Mouse (Mus musculus): Measurements from ENCODE around the gene Tmc5.
A peak's percentile ranks its signal among the peaks of the same experiment; 100 is the strongest.

Tmc5 gene

DNA sequence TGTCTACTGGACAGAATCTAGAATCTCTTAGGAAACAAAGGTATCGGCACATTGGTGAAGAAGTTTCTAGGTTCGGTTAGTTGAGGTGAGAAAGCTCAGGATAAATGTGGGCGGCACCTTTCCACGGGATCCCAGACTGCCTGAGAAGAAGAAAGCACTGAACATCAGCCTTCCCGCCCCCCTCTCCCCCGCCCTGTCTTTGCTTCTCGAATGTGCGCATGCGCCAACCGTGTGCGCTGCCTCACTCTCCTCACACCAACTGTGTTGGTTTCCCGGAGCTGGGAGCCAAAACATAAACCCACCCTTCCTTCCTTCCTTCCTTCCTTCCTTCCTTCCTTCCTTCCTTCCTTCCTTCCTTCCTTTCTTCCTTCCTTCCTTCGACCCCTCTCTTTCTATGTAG, 13.6 kb downstream of the Tmc5 start:
- DNase-seq (ENCODE audit: low read depth, low spot score): no peak

DNA sequence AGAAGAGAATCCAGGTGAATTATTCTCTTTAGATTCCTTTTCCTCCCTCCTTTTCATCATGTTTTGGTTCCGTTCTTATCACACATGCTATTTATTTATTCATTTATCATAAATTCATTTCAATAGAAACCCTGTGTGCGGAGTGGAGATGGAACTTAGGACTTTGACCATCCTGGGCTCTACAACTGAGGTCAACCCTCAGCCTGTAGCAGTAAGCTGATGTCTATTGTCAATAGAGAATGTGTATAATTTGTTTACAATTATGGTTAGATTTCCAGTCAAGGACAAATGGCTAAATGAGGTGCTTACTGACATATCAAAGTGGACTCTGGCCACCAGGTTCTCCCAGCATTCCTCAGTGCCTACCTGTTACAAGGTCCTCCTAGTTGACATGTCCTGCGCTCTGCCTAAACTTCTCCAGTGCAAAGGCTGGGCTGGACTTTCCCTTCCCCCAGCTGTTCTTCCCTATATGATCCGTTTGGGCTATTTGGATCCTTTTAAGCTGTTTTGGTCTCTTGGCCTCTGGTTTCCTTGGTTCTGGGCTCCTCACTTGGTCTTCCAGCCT, 14.2 kb downstream of the Tmc5 start:
- DNase-seq (ENCODE audit: low read depth, low spot score): no peak

DNA sequence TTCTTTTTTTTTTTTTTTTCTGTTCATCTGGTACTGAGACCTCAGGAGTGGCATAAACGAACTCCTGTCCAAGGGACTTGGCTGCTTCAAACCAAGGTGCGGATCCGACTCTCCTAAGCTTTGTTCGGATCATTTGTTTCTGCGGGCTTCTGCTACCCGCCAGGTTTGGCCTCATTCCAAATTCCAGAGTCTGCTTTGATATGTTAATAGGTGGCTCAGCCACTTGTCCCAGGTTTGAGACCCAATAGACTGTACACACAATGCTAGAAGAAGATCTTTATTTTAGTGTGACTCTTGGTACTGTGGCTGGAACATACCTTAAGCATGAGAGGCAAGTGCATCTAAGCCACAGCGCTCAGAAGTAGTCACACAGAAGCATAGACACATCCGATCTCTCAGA, 14.8 kb downstream of the Tmc5 start:
- no peak for DNase-seq (ENCODE audit: low read depth, low spot score)

DNA sequence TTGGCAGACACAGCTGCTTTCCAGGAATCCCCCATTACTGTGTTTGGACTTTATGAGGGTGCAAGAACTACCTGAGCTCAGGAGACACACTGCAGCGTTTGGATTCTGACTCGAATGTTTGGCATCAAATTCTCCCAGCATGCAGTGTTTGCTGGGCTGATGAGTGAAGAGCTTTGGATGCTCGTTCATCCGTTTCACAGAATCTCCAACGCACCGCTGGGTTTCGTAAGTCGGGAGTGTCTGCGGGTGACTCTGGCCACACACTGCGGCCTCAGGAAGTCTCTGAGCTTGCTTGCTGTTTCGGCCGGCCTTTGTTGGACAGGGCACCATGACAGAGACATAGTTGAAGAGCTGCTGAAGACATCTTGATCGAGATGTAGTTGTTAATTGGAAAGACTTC, 17.0 kb downstream of the Tmc5 start:
- DNase-seq (ENCODE audit: low read depth, low spot score): no peak

DNA sequence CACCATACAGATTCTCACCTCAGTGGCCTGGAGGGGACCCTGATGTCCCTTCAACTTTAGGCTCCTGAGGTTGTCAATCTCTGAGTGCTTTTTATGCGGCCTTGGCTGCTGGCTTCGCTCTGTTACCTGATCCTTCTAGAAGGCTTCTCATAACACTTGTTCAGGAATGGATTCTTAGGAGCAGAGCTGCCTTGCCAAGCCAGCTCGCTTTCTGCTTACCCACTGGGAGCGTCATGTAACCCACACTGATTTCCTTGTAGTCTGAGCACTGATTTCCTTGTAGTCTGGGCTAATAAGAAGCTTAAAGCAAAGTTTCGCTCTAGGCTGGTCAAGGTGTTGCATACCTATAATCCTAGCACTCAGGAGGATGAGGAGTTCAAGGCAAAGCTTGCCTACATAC, 21.0 kb downstream of the Tmc5 start:
- no peak for DNase-seq (ENCODE audit: low read depth, low spot score)

DNA sequence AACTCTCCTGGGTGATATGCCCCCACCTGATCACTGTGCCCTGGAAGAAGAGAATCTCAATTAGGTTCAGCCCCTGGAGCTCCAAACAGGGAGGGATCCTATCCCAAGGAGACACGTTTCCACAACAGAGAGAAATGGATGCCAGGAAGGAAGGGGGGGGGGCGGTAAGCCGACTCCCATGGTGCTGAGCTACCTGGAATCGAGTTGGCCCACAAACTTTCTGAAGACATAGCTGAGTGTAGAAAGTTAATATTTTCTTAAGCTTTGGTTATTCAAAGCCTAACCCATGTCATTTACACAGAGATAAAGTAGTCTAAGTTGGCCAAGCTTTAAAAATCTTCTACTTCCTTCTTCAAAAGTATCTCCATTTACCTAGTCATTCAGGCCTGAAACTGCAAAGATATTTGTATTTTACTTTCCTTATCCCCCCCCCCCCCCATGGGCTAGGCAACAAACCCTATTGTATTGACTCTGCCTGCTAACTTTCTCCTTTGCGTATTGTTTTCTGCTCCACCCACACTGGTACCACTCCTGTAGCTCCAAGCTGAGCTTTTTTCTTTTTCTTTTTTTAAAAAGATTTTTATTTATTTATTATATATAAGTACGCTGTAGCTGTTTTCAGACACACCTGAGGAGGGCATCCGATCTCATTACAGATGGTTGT, 23.3 kb downstream of the Tmc5 start:
- DNase-seq (ENCODE audit: low read depth, low spot score): no peak

DNA sequence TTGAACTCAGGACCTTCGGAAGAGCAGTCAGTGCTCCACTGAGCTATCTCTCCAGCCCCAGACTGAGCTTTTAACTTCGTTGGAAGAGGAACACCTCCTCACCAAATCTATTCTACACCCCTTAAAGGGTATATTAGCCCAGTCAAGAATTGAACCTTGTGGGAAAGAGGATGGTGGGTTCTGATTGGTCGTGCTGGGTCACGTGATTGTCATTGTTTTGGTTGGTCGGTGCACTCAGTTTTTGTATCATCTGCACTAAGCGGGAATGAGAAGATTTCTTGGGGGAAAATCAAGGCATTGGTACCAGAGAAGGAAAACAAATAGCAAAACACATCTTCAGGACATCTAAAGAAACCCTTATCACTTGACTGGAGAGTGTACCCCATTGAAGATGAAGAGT, 24.0 kb downstream of the Tmc5 start:
- no peak for DNase-seq (ENCODE audit: low read depth, low spot score)

DNA sequence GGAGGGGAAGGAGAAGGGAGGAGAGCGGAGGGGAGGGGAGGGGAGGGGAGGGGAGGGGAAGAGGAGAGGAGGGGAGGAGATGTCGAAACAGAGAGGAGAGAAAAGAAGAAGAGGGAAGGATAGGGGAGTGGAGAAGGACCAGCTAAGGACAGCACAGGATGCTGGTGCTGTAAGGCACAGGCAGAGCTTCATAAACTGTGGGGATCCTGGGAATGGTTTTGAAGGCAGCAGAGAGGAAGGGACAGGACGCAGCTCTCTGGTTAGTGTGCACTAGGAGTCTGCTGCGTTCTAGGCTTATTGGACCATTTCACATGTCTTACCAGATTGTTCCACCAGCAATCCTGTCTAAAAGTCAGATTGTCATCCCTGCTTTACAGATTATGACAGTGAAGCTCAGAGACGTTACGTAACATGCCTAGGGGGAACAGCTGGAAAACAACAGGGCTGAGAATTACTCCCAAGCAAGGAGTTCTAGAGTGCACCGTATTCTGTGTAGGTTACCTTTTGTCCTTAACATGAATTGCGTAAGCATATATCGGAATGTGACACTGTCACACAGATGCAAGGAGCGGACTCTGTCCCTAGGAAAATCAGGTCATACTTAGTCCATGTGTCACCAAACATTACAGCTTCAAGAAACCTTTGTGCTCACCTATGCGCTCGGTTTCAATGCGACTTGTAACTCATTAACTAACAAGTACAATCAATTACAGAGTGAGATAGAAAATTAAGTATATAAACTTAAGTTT, 30.6 kb downstream of the Tmc5 start:
- DNase-seq (ENCODE audit: low read depth, low spot score): no peak

DNA sequence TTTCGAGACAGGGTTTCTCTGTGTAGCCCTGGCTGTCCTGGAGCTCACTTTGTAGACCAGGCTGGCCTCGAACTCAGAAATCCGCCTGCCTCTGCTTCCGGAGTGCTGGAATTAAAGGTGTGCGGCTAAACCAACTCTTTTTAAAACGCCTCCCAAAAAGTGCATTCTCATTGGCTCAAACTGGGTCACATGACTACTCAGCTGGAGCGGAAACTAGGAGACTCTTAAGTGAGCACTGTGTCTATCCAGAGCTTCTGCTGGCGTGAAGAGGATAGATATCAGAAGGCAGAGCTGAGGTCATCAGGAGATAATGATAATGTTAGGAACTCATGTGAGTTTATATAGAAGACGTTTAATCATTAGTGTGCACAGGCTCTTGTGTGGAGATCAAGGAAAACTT, 36.0 kb downstream of the Tmc5 start:
- DNase-seq (ENCODE audit: low read depth, low spot score): no peak

DNA sequence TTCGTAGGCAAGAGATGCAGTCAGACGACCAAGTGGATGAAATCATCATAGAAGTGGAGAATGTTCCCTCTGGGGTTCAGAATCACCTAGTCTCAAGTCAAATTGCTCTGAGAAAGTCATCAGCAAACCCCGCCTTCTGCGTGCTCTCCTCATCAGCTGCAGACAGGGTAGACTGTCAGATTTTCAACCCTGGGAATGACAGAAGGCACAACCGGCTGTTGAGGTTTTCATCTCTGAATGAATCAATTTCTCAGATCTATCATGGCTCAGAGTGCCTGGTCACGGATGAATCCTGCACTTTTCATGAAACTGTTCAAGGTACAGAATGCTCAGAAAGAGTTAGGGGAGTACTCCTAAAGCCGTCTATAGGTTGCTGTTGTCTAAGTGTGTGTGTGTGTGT, 36.9 kb downstream of the Tmc5 start:
- DNase-seq (ENCODE audit: low read depth, low spot score): no peak

DNA sequence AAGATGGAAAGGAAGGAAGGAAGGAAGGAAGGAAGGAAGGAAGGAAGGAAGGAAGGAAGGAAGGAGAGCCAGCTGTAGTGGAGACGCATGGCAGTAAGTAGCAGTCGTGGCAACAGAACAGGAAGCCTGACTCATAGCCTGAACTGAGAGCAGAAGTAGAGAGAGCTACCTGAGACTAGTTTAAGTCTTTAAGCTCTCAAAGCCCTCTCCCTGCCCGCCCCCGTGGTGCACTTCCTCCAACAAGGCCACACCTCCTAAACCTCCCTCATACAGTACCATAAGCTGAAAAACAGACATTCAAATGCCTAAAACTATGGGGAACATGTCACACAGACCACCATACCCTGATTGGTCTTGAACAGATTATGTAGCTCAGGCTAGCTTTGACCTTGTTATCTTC, 40.4 kb downstream of the Tmc5 start:
- DNase-seq (ENCODE audit: low read depth, low spot score): no peak

DNA sequence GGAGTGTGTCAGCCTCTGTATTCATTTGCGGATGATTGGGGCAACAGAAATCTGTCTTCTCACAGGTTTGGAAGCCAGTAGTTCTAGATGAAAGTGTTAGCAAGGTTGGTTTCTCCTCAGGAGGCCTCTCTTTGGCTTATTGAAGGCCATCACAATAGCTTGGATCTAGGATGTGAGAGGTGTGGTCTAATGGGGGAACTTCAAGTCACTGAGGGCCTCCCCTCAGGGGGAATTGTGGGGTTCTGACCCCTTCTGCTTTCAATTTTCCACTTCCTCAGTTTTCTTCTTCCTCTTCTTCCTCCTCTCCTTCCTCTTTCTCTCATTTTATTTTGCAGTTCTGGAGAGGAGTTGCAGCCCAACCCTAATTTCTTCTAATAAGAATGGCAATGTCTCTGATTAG, 49.1 kb downstream of the Tmc5 start:
- DNase-seq (ENCODE audit: low read depth, low spot score): no peak

DNA sequence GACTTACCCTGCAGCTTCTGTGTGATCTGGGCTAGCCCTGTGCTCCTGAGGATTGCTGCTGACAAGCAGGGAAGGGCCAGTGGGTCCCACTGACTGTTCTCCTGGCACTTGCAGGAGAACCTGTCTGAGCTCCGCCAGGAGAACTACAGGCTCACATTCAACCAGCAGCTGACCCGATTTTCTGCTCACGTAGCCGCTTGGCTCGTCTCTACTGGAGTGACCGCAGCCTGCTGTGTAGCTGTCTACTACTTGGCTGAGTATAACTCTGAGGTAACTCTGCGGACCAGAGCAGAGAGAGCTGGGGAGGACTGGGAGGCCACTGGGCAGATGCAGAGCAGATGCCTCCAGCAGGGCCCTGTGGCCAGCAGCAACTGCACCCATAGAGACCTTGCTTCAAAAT, 52.2 kb downstream of the Tmc5 start:
- no peak for DNase-seq (ENCODE audit: low read depth, low spot score)

DNA sequence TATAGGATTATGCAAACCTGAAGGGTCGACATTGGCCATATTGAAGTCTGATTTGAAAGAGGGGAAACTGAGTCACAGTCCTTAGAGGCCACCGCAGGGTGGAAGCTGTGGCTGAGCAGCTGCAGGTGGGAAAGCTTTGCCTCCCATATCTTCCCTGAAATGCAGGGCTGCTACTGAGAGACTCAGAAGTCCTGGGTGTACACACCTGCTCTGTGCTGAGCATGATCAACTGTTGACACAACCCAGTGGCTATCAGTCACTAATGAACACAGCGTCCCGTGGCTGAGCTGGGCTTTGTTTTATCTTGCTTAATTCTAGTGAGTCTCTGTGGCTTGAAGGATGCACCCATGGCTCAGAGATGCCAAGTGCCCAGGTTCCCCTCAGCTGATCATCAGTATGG, 53.0 kb downstream of the Tmc5 start:
- DNase-seq (ENCODE audit: low read depth, low spot score): no peak

DNA sequence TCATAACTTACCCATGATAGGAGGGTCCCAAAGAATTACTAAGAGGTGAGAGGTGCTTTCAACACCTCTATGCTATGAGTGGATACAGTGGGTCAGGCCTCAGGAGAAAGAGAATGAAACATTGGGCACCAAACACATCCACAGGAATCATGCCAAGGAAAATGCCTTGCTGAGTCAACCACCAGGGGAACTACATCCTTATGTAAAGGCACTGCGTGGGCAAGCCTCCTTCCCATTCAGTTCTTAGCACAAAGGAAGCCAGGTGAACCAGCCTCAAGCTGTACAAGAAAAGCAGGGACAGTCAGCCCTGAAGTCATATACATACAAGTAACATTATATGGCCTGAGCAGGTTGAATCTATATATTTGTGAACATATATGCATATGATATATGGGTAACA, 53.8 kb downstream of the Tmc5 start:
- peak; percentile 75 for DNase-seq (ENCODE audit: low read depth, low spot score)

DNA sequence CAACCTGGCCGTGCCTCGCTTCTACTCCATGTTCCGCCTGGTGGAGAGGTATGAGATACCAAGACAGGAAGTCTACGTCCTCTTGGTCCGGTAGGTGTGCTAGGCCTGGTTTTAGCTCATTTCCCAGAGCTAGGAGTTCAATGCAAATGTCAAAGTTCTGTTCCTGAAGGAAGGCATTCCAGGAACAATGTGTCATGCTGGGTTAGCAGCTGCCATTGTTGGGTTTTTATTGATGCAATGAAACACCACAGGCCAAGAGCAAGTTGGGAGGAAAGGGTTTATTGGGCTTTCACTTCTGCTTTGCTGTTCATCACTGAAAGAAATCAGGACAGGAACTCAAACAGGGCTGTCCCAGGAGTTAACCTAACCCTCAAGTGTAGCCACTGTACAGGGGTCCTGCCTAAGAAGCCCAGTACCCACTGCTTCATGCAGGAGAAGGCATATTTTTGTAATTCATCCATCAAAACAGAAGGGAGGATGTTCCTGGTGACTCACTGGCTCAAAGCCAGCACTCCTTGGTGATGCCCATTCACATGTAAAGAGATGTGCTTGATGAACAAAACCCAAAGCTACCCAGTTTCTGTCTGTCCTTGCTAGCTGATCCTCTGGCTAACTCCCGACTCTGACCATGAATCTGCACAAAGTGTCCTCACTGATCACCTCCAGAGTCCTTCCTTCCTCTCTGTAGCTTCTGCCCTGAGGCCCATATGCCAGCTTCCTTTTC, 55.6 kb downstream of the Tmc5 start:
- no peak for DNase-seq (ENCODE audit: low read depth, low spot score)

DNA sequence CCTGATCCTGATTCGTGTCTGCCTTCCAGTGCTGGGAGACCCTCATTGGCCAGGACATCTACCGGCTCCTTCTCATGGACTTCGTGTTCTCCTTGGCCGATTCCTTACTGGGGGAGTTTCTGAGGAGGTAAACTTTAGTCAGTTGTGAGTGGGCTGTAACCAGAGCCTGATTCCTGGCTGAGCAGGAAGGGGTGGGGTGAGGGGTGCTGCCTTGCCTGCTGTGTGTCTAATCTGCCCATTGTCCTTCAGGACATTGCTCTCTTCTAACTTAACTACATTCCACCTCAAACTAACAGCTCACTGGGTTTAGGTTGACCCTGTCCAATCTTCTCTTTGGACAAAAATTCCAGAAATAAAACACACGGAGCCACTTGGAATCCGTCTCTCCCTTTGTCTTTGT, 59.6 kb downstream of the Tmc5 start:
- no peak for DNase-seq (ENCODE audit: low read depth, low spot score)

DNA sequence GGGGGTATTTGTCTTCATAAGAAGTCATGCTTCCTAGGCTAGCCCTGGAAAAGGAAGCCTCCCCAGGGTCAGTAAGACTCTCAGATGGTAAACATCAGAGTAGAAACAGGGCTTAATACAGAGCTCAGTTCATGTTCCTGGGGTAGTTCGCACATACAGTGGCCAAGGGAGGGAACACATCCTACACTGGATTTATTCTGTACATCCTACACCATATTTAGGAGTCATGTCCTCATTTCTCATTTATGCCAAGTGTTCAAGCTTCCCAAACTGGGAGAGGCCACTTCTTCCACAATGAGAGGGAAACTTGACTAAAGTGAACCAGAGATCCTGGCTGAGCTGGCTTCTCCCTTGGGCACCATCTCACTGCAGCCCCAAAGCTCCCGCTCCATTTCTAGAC, 70.7 kb downstream of the Tmc5 start:
- DNase-seq (ENCODE audit: low read depth, low spot score): no peak

DNA sequence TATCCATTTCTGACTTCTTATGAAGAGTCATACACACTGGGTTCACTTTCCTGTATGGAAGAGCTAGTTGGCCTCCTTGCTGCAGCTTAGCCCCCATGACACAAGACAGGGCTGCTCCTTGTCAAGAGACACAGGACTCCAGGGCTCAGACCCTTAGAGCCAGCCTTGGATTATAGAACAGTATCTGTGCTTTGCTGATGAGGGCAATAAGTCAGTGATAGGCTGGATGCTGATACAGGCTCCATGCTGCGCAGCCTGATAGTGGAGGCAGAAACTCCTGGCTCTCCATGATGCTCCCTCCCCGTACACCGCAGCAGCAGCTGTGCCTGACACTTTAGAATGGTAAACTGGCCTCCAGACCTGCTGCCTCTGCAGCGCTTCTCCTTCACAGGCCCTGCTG, 73.0 kb downstream of the Tmc5 start:
- no peak for DNase-seq (ENCODE audit: low read depth, low spot score)

DNA sequence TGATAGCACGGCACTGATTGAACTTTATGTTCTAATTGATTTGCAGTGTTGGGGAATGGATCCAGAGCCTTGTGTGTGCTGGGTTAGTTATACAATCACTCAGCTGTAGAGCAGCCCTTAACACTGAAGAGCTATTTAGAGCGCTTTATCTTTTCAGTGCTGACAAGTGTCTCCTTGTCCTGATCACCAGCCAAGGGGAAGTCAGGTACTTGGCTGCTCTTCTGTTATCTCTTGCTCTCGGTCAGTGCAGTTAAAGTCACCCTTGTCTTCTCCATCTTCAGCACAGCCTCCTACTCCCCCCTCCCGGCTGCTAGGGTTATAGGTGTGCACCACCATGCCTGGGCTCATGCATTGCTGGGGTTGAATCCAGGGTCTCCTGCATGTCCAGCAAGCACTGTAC, 79.7 kb downstream of the Tmc5 start:
- DNase-seq (ENCODE audit: low read depth, low spot score): no peak

DNA sequence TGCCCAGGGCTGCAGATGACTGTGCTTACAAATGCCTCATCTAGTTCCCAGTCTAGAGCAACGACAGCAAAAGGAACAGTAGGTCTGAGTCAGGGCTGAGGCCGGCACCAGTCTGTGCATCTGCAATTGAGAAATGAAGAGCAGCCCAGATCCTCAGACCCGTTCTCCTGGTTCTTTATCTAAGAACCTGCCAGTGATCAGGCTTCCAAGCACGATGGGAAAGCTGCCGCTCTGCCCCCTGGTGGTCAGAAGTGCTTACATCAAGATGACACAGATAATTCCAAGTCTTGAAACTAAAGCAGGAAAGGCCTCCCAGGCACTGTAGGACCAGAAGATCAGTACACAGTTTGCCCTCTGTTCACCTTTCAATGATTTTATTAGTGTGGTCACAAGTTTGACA, 91.1 kb downstream of the Tmc5 start:
- DNase-seq (ENCODE audit: low read depth, low spot score): peak; percentile 70

DNA sequence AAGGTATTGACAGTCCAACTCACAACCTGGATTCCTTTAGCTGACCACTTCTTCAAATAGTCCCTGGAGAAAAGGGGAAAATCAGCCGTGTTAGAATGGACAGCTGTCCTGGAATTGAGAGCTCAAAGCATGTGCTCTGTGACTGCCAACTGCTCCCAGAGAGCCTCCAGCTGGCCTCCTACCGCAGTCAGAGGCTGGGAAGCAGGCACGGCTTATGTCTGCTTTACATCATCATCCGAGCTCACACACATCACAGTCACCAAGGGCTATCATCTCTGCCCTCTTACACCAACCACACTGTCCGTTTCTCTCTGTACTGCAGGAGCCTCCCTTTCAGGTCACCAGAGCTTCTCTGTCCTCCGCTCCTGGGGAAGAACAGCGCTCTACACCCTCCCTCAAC, 92.0 kb downstream of the Tmc5 start:
- no peak for DNase-seq (ENCODE audit: low read depth, low spot score)

DNA sequence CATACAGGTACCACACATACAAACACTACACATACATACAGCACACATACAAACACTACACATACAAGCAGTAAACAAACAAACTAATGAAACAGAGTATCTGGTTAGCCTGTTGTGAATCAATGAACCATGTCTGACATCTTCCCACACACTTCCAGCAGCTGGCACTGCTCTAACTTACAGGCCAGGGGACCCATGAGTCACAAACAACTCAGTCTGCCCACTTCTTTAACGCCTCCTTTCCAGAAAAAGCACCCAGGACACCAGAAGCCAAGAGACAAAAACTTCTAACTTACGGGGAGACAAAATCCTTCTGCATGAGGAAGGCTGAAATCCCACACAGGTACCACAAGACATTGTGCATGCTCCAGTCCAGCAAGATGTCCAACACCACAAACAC, 94.2 kb downstream of the Tmc5 start:
- peak; percentile 52 for DNase-seq (ENCODE audit: low read depth, low spot score)
